Mouse (Mus musculus) MEL (cell line): ENCODE measurements around the gene Zfp81.
A peak's percentile ranks its signal among the peaks of the same experiment; 100 is the strongest.

Experiments
- CTCF ChIP-seq, 3 experiments: IDR thresholded peaks in 2 of 3; conservative IDR thresholded peaks in 1 of 3; 2 replicates each; pipeline ENCODE4 v1.5.1; 2011 to 2012; ENCODE audit warnings: low read length in 3 of 3, low read depth in 2 of 3, mild to moderate bottlenecking in 2 of 3, improper control_type of control experiment in 1 of 3, inconsistent platforms in 1 of 3, mixed read lengths in 1 of 3, moderate library complexity in 1 of 3; ENCODE audit not compliant: control insufficient read depth in 1 of 3, insufficient read depth in 1 of 3, poor library complexity in 1 of 3, severe bottlenecking in 1 of 3
- MAX ChIP-seq: IDR thresholded peaks from 2 replicates; pipeline ENCODE4 v1.6.1; 2011; ENCODE audit warnings: low read length, improper control_type of control experiment
- MYB ChIP-seq: IDR thresholded peaks from 2 replicates; pipeline ENCODE4 v1.6.1; 2011; ENCODE audit warnings: mild to moderate bottlenecking, low read depth, low read length, improper control_type of control experiment
- MYC ChIP-seq: IDR thresholded peaks from 2 replicates; pipeline ENCODE4 v1.6.1; 2011; ENCODE audit warnings: low read depth, mild to moderate bottlenecking, low read length, improper control_type of control experiment, moderate library complexity
- NELFE ChIP-seq: IDR thresholded peaks from 2 replicates; pipeline ENCODE4 v1.6.1; 2011; ENCODE audit warnings: low read depth, low read length, improper control_type of control experiment

DNA sequence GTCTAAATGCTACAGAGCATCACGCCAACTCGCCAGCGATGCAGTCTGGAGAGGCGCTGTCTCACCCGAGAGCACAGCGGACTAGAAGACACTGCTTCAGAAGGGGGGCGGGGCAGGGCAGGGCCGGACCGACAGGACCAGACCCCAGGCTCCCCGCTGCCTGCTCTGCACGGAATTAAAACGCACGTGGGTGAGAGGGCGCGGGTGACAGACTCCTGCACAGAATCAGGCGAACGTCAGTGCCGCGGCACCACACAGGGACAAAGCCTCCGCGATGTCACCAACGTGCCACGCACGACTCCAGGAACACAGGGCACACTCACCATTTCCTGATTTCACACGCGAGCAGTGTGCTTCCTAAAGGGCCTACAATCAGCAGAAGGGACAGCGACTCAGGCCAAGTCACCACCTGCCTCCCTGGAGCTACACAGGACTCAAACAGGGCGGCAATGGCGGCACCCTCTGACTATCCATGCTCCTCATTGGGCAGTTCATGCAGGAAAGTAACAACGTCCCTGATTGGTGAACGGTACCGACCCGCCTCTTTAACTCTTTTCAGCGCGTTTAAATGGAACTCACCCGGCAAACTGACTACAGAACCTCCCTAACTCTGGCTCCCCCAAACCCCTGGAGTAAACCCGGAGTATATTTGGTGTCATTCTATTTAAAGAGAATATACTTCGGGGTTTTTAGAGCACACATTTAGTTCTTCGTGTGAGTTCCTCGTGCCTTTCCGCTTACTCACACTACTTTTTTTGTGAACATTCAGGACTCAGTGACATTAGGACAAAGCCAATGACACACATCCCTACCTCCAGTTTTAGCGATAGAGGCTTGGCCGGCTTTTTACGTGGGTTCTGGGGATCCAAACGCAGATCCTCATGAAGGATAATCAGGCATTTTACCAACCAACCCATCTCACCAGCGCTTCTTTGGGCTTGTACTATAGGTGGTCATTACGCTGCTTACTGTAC is at the start of gene Zfp81:
- peak; percentile 76 for TF ChIP-seq MYC
- TF ChIP-seq MYB = no peak
- TF ChIP-seq NELFE = peak; percentile 91
- 0 out of 6 replicates have a peak, but pooled peaks of 2 of the 3 experiments have one; percentile 3 to 29 for TF ChIP-seq CTCF (IDR thresholded peaks at IDR 0.05 in 2 of 3, conservative IDR thresholded peaks at IDR 0.05 in 1 of 3; ENCODE audit: control insufficient read depth in 1 of 3, insufficient read depth in 1 of 3, low read depth in 2 of 3, low read length in 3 of 3, poor library complexity in 1 of 3, severe bottlenecking in 1 of 3)
- TF ChIP-seq MAX = peak; percentile 93
